Mouse (Mus musculus): Measurements from ENCODE around the gene Prickle1. TPM values are rescaled to one million over a fixed set of nuclear protein-coding genes. Genes with fewer than 3 reads are reported as not detected.

The Prickle1 gene
- total and polyA plus RNA-seq, 3 experiments, result 0.64 to 1.8 (median 1.7) TPM

DNA sequence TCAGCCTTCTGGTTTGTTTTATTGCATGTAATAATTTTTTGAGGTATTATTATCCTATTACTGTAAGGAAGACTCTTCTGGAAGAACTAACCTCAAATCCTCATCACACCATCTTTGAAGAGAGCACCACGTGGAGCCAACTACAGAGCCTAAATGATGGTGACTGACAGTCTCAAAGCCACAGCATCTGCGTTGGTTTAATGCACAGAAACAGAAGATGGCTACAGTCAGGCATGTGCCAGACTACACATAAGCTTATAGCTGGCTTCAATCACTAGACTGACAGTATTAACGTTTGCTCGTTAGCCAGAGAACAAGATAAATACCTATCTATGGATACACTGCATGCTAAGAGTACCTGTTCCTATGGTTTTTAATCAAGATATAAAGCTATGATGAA, 59.5 kb downstream of the Prickle1 start:
- Histone ChIP-seq H3K27ac (ENCODE audit: insufficient read depth, low read depth) (no peak overlapping the region), H3K4me3 (replicated peaks in 1 of 3; ENCODE audit: low read depth in 2 of 3, low read length in 2 of 3, poor library complexity in 1 of 3) (no peak overlapping the region), H3K4me2 (ENCODE audit: insufficient read depth, low read depth, poor library complexity, severe bottlenecking) (no peak overlapping the region), H3K9ac (ENCODE audit: insufficient read depth, low read depth) (no peak overlapping the region), H3K36me3 (replicated peaks in 1 of 2; ENCODE audit: control insufficient read depth in 1 of 2, insufficient read depth in 1 of 2, low read length in 1 of 2) (no peaks in the 10 kb centered on the region), H3K9me3 (replicated peaks; ENCODE audit: low read length) (no peaks in the 10 kb centered on the region), H3K27me3 (replicated peaks) (no peaks in the 10 kb centered on the region), H3K79me2 (replicated peaks; ENCODE audit: control insufficient read depth, extremely low read depth, insufficient read depth, poor library complexity, severe bottlenecking) (no peaks in the 10 kb centered on the region), H3K4me1 (ENCODE audit: control insufficient read depth in 1 of 2, insufficient read depth in 2 of 2) (no peaks in the 10 kb centered on the region)
- DNase-seq (ENCODE audit: extremely low read depth), result no peak
- dilution Hi-C loops (cut with MboI; ENCODE audit: extremely low pct_ligation_motif_present, extremely low pct_unique_long_range_greater_than_20kb, low sequenced_read_pairs) (no loop called here), in situ Hi-C loops (cut with MboI; ENCODE audit: low pct_ligation_motif_present, low pct_unique_long_range_greater_than_20kb, low sequenced_read_pairs) (loop anchor here (25.0 kb wide), 1 partner anchor 1001 kb away; the partner anchor contains the start of genes Irak4 and Pus7l)
- TF ChIP-seq CHD1 (IDR thresholded peaks at IDR 0.05; ENCODE audit: low read depth, low read length) (no peak), PAX5 (IDR thresholded peaks at IDR 0.05; ENCODE audit: low read length) (no peak), GABPA (IDR thresholded peaks at IDR 0.05; ENCODE audit: insufficient replicate concordance, low read depth, low read length) (no peak)

DNA sequence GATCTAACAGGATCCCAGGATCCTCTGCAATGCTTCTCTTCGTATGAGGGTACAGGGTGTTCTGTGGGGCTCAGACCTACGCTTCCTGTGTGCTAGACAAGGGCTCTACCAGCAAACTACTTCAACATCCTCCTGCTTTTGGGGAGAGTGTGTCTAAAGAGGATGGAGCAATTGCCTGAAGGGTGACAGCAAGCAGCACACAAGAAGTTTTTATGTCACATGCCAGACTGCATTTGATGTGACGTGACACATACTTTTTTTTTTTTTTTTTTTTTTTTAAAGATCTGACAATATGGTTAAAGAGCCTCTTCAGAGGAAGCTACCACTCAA, 65.0 kb downstream of the Prickle1 start:
- no peak for DNase-seq (ENCODE audit: extremely low read depth)
- no peak overlapping the region for H3K27ac ChIP-seq (ENCODE audit: insufficient read depth, low read depth)
- TF ChIP-seq MAZ (IDR thresholded peaks at IDR 0.05; ENCODE audit: low read depth, low read length) (no peak), POLR2AphosphoS2 (IDR thresholded peaks at IDR 0.05; ENCODE audit: low read depth, low read length) (no peak), CHD2 (IDR thresholded peaks at IDR 0.05; ENCODE audit: low read length) (no peak), ZKSCAN1 (IDR thresholded peaks at IDR 0.05; ENCODE audit: borderline replicate concordance, low read depth, low read length) (no peak), EP300 (IDR thresholded peaks at IDR 0.05; ENCODE audit: low read length) (no peak), HCFC1 (IDR thresholded peaks at IDR 0.05; ENCODE audit: low read depth, low read length) (no peak), TBP (conservative IDR thresholded peaks at IDR 0.05; ENCODE audit: low read depth, low read length) (no peak)
- H3K4me3 ChIP-seq (replicated peaks in 1 of 3; ENCODE audit: low read depth in 2 of 3, low read length in 2 of 3, poor library complexity in 1 of 3), result no peak overlapping the region
- dilution Hi-C loops (cut with MboI; ENCODE audit: extremely low pct_ligation_motif_present, extremely low pct_unique_long_range_greater_than_20kb, low sequenced_read_pairs), result no loop called here
- H3K27me3 ChIP-seq (replicated peaks), result no peaks in the 10 kb centered on the region
- no peaks in the 10 kb centered on the region for H3K79me2 ChIP-seq (replicated peaks; ENCODE audit: control insufficient read depth, extremely low read depth, insufficient read depth, poor library complexity, severe bottlenecking)
- no peaks in the 10 kb centered on the region for H3K36me3 ChIP-seq (replicated peaks in 1 of 2; ENCODE audit: control insufficient read depth in 1 of 2, insufficient read depth in 1 of 2, low read length in 1 of 2)
- no peaks in the 10 kb centered on the region for H3K9me3 ChIP-seq (replicated peaks; ENCODE audit: low read length)
- H3K4me1 ChIP-seq (ENCODE audit: control insufficient read depth in 1 of 2, insufficient read depth in 2 of 2), result no peaks in the 10 kb centered on the region
- H3K9ac ChIP-seq (ENCODE audit: insufficient read depth, low read depth), result no peak overlapping the region
- H3K4me2 ChIP-seq (ENCODE audit: insufficient read depth, low read depth, poor library complexity, severe bottlenecking), result no peak overlapping the region
- in situ Hi-C loops (cut with MboI; ENCODE audit: low pct_ligation_motif_present, low pct_unique_long_range_greater_than_20kb, low sequenced_read_pairs), result loop anchor here (25.0 kb wide), 1 partner anchor 1007 kb away; the partner anchor contains the start of genes Irak4 and Pus7l

DNA sequence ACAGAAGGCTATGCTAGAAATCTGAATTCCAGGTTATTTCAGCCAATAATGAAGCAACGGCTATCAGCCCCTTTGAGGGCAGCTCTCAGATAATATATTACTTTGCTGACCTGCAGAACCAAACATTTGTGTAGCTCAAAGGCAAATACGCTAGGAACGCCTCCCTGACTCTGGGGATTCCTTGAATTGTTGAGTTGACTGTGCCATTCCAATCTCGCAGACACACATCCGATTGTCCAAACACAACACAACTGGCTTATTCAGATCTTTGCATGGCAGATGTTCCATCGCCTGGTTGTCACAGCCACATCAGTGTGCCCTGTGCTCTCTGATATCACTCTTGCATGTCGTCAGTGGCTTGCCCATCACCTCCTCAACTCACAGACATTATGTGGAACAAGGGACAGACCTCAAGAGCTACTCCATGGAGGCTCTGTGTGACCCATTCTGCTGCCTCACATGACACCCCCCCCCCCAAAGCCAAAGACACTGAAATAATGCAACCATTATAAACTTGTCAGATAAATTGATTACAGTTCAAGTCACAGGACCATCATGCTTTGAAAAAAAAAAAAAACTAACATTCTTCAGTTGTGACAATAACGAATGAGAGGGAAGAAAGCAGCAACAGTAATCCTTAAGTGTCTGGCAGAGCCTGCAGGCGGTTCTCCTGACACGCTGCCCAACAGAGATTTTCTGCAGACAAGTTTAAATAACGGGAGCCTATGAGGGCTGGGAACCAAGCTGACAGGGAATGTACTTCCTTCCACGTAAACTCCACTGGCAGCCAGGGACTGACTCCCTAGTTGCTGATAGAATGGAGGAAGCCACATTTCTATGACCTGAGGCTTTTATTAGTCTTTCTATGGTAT, 65.6 kb downstream of the Prickle1 start:
- Histone ChIP-seq H3K4me3 (replicated peaks in 1 of 3; ENCODE audit: low read depth in 2 of 3, low read length in 2 of 3, poor library complexity in 1 of 3) (no peak overlapping the region), H3K36me3 (replicated peaks in 1 of 2; ENCODE audit: control insufficient read depth in 1 of 2, insufficient read depth in 1 of 2, low read length in 1 of 2) (no peaks in the 10 kb centered on the region), H3K4me1 (ENCODE audit: control insufficient read depth in 1 of 2, insufficient read depth in 2 of 2) (no peaks in the 10 kb centered on the region), H3K79me2 (replicated peaks; ENCODE audit: control insufficient read depth, extremely low read depth, insufficient read depth, poor library complexity, severe bottlenecking) (no peaks in the 10 kb centered on the region), H3K27ac (ENCODE audit: insufficient read depth, low read depth) (no peak overlapping the region), H3K9ac (ENCODE audit: insufficient read depth, low read depth) (no peak overlapping the region), H3K9me3 (replicated peaks; ENCODE audit: low read length) (no peaks in the 10 kb centered on the region), H3K27me3 (replicated peaks) (no peaks in the 10 kb centered on the region), H3K4me2 (ENCODE audit: insufficient read depth, low read depth, poor library complexity, severe bottlenecking) (no peak overlapping the region)
- DNase-seq (ENCODE audit: extremely low read depth), result no peak
- TF ChIP-seq ETS1 (conservative IDR thresholded peaks at IDR 0.05; ENCODE audit: low read depth, low read length) (no peak), POLR2A (IDR thresholded peaks at IDR 0.05; ENCODE audit: low read depth, low read length) (no peak)
- dilution Hi-C loops (cut with MboI; ENCODE audit: extremely low pct_ligation_motif_present, extremely low pct_unique_long_range_greater_than_20kb, low sequenced_read_pairs), result no loop called here
- in situ Hi-C loops (cut with MboI; ENCODE audit: low pct_ligation_motif_present, low pct_unique_long_range_greater_than_20kb, low sequenced_read_pairs), result loop anchor here (25.0 kb wide), 1 partner anchor 1007 kb away; the partner anchor contains the start of genes Irak4 and Pus7l
